Mouse (Mus musculus) G1E (cell line): ENCODE data around the gene Atp1a1.

Source experiments
- CTCF ChIP-seq: IDR thresholded peaks from 2 replicates; pipeline ENCODE4 v1.5.1; 2012; ENCODE audit warnings: low read depth, low read length, inconsistent platforms, mixed read lengths
- GATA1 ChIP-seq: IDR thresholded peaks from 2 replicates; pipeline ENCODE4 v1.6.1; 2012; ENCODE audit warnings: borderline replicate concordance, low read length, inconsistent platforms, mixed read lengths
- TAL1 ChIP-seq: conservative IDR thresholded peaks from 2 replicates; pipeline ENCODE4 v1.6.1; 2012; ENCODE audit warnings: low read depth, low read length, inconsistent platforms, mixed read lengths

GRCm38 (mm10) chr3:101646806-101647205 is 42.3 kb upstream of the Atp1a1 start:
- TF ChIP-seq CTCF = no peak
- TF ChIP-seq TAL1 = no peak
- no peak for TF ChIP-seq GATA1
